Comparison of ENCODE assay signal across 8 mouse cellular contexts in genomic region chr4:107998641-107999332, GRCm38 (mm10). TPM values are rescaled to one million over a fixed set of nuclear protein-coding genes. Genes with fewer than 3 reads are reported as not detected.
DNase-seq lines count a peak whose midpoint lies in the region; ATAC-seq and TF ChIP-seq lines count a peak whose summit lies in the region.
"Had no signal": no experiment of that assay in that cellular context is flagged by ENCODE, and none has a peak within 500 bp of the region (broad histone marks: within the 10 kb centered on the region; RNA-seq: fewer than 3 reads in every experiment).

No protein-coding gene starts in this region.

- no peak overlapping the region for H3K4me3 ChIP-seq in heart, adult 2 months
- no peak overlapping the region for H3K4me3 ChIP-seq in intestine, postnatal 0 days (ENCODE audit: low read depth, low read length)
- H3K4me3 ChIP-seq: embryonic facial prominence, embryonic 15.5 days had no signal

- intact Hi-C loops in heart, adult 2 months (cut with DNase I): no loop called here

- no peak overlapping the region for H3K9ac ChIP-seq in heart, adult 2 months (ENCODE audit: low read depth, low read length)
- no peak overlapping the region for H3K9ac ChIP-seq in intestine, postnatal 0 days (ENCODE audit: low read depth, low read length)
- H3K9ac ChIP-seq: embryonic facial prominence, embryonic 15.5 days had no signal

- H3K79me2 ChIP-seq in heart, adult 2 months (replicated peaks; ENCODE audit: control insufficient read depth, insufficient read depth, low read length): no peaks in the 10 kb centered on the region

- DNase-seq in urinary bladder, postnatal 14 days (ENCODE audit: low spot score): peak; percentile 58
- no peak for DNase-seq in urinary bladder, adult 2 months (ENCODE audit: low spot score)
- peak; percentile 65 to 79 for DNase-seq in heart, adult 2 months
- peak; percentile 80 to 90 for DNase-seq in kidney, postnatal 36 days
- DNase-seq in right cerebral cortex, postnatal 10 days (ENCODE audit: low spot score in 2 of 2): no peak

- peak overlapping the region; percentile 56 for H3K27ac ChIP-seq in heart, adult 2 months
- no peak overlapping the region for H3K27ac ChIP-seq in intestine, postnatal 0 days (ENCODE audit: low read depth, low read length)
- H3K27ac ChIP-seq: embryonic facial prominence, embryonic 15.5 days had no signal

- peak; percentile 28; the same call in 1 of the 2 replicates for TF ChIP-seq POLR2A in heart, adult 2 months (IDR thresholded peaks at IDR 0.05; ENCODE audit: insufficient read depth, low read depth, low read length)

- no peaks in the 10 kb centered on the region for H3K36me3 ChIP-seq in heart, adult 2 months (ENCODE audit: control insufficient read depth, insufficient read depth, low read length)
- no peaks in the 10 kb centered on the region for H3K36me3 ChIP-seq in intestine, postnatal 0 days (ENCODE audit: control insufficient read depth, insufficient read depth)
- H3K36me3 ChIP-seq: embryonic facial prominence, embryonic 15.5 days had no signal

- TF ChIP-seq EP300 in heart, adult 2 months (IDR thresholded peaks at IDR 0.05; ENCODE audit: insufficient read depth, low read depth, low read length): peak; percentile 84

- no peaks in the 10 kb centered on the region for H3K9me3 ChIP-seq in intestine, postnatal 0 days (ENCODE audit: control insufficient read depth)
- H3K9me3 ChIP-seq: embryonic facial prominence, embryonic 15.5 days had no signal

- H3K4me2 ChIP-seq in intestine, postnatal 0 days (replicated peaks; ENCODE audit: low read depth): no peak overlapping the region
- H3K4me2 ChIP-seq: embryonic facial prominence, embryonic 15.5 days had no signal

- H3K4me1 ChIP-seq in heart, adult 2 months (ENCODE audit: control insufficient read depth, insufficient read depth, low read length): peaks cover 3% of the 10 kb centered on the region
- no peaks in the 10 kb centered on the region for H3K4me1 ChIP-seq in intestine, postnatal 0 days (replicated peaks; ENCODE audit: control insufficient read depth, insufficient read depth, low read length)

- 35% methylated on average over 11 of the region's 11 CpGs for WGBS in heart, adult 2 months
- 43% methylated on average over 11 of the region's 11 CpGs for WGBS in intestine, postnatal 0 days

- H3K27me3 ChIP-seq in heart, adult 2 months (ENCODE audit: control insufficient read depth, insufficient read depth, low read length): no peaks in the 10 kb centered on the region
- H3K27me3 ChIP-seq in intestine, postnatal 0 days (replicated peaks; ENCODE audit: control insufficient read depth, insufficient read depth, low read length): no peaks in the 10 kb centered on the region
- H3K27me3 ChIP-seq: embryonic facial prominence, embryonic 15.5 days had no signal

- no peak for ATAC-seq in intestine, postnatal 0 days
- ATAC-seq in cerebellum, adult (ENCODE audit: insufficient number of reproducible peaks, low FRiP score, low TSS enrichment): no peak

- TF ChIP-seq CTCF in heart, adult 2 months (IDR thresholded peaks at IDR 0.05): no peak
- TF ChIP-seq CTCF in intestine, postnatal 0 days (IDR thresholded peaks at IDR 0.05; ENCODE audit: low read depth): no peak

RNA-seq across cellular contexts. Expression of gene Slc1a7, which starts 30.7 kb away (rescaled TPM):
- 1.4 and 1.6 TPM in 2 replicates for polyA plus RNA-seq in urinary bladder, adult 2 months (2012; rRNA removed)
- under 1 TPM; 0.21 to 0.32 TPM for total RNA-seq in heart, adult 2 months (2021)
- 1.2 and 1.9 TPM in 2 replicates for polyA plus RNA-seq in heart, adult 2 months (2012; rRNA removed)
- polyA plus RNA-seq in intestine, postnatal 0 days (2015; fragmentation: Nextera tagmentation; extraction: Ambion mirVana): 0.10 and 0.14 TPM in 2 replicates

Comparison
In these comparisons a context has a peak if more than half of its experiments do, and no peak if none do; other contexts are left out.
1. DNase-seq: peak in urinary bladder, postnatal 14 days (single experiment), heart, adult 2 months (2 of 2) and kidney, postnatal 36 days (2 of 2); none in urinary bladder, adult 2 months (single experiment) and right cerebral cortex, postnatal 10 days (0 of 2).